In the genomic region with DNA sequence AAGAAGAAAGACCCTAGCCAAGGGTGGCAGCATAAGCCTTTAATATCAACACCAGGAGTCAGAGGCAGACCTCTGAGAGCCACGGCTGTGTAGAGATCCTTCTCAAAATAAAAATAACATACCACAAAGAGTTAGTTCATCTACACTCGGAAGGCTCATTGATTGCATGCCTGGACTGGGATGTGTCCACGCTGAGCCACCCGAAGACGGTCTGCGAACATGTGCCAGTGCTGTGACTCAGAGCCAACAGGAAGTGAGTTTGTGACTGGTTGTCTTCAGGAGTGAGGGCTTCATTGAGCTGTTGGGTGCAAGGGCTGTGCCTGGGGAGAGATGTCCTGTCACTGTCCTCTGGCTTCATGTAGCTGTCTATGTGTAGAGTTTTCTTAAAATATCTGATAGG, we compare ENCODE assay signal across 23 mouse cellular contexts.
A peak's percentile ranks its signal among the peaks of the same experiment; 100 is the strongest.
DNase-seq lines count a peak whose midpoint lies in the region; ATAC-seq lines count a peak whose summit lies in the region.
"Had no signal": no experiment of that assay in that cellular context is flagged by ENCODE, and none has a peak within 500 bp of the region (broad histone marks: within the 10 kb centered on the region; RNA-seq: fewer than 3 reads in every experiment).

No protein-coding gene starts in this region.

- H3K27ac ChIP-seq in forebrain, embryonic 16.5 days (ENCODE audit: low read length) = no peak overlapping the region
- H3K27ac ChIP-seq: embryonic facial prominence, embryonic 12.5 days; heart, embryonic 10.5 days; hindbrain, embryonic 12.5 days had no signal

- H3K4me1 ChIP-seq in forebrain, embryonic 16.5 days (replicated peaks; ENCODE audit: control insufficient read depth, insufficient read depth, low read length) = no peaks in the 10 kb centered on the region
- H3K4me1 ChIP-seq: forebrain, embryonic 15.5 days; heart, embryonic 10.5 days; hindbrain, embryonic 12.5 days had no signal

- H3K4me3 ChIP-seq in forebrain, embryonic 16.5 days (replicated peaks; ENCODE audit: low read length) = no peak overlapping the region
- H3K4me3 ChIP-seq: embryonic facial prominence, embryonic 12.5 days; forebrain, embryonic 15.5 days; heart, embryonic 10.5 days; hindbrain, embryonic 12.5 days had no signal

- H3K9me3 ChIP-seq in forebrain, embryonic 16.5 days (ENCODE audit: control insufficient read depth, low read length) = no peaks in the 10 kb centered on the region
- H3K9me3 ChIP-seq: embryonic facial prominence, embryonic 12.5 days; forebrain, embryonic 15.5 days; heart, embryonic 10.5 days; hindbrain, embryonic 12.5 days had no signal

- H3K4me2 ChIP-seq in forebrain, embryonic 16.5 days (ENCODE audit: low read length) = no peak overlapping the region
- H3K4me2 ChIP-seq: embryonic facial prominence, embryonic 12.5 days; forebrain, embryonic 15.5 days; hindbrain, embryonic 12.5 days had no signal

- H3K36me3 ChIP-seq in forebrain, embryonic 16.5 days (ENCODE audit: control insufficient read depth, insufficient read depth) = peaks cover 17% of the 10 kb centered on the region

- DNase-seq in 3134 (ENCODE audit: extremely low read depth, insufficient read length, low spot score) = peak; percentile 53
- DNase-seq in 416B (ENCODE audit: low read depth) = peak; percentile 66
- peak; percentile 32 for DNase-seq in MEL-GATA-1-ER (ENCODE audit: extremely low read depth, low read depth)
- DNase-seq in adrenal gland, postnatal 14 days = no peak
- no peak for DNase-seq in right cerebral cortex, postnatal 25 days
- DNase-seq: adrenal gland, adult 2 months; adrenal gland, postnatal 36 days; cerebellum, adult 11 months; cerebellum, adult 8-10 months; cerebellum, postnatal 14 days; gastrocnemius, postnatal 10 days; heart, postnatal 10 days; heart, postnatal 4 days had no signal

- H3K27me3 ChIP-seq in forebrain, embryonic 16.5 days (replicated peaks; ENCODE audit: control insufficient read depth, insufficient read depth, low read length) = no peaks in the 10 kb centered on the region
- H3K27me3 ChIP-seq: CH12.LX; embryonic facial prominence, embryonic 12.5 days; forebrain, embryonic 15.5 days; hindbrain, embryonic 12.5 days had no signal

- 0 out of 2 replicates have a peak, but pooled peaks have one; percentile 30 for ATAC-seq in granulocyte monocyte progenitor cell, adult 5-6 weeks (replicated peaks; ENCODE audit: poor library complexity, severe bottlenecking)
- no peak for ATAC-seq in forebrain, embryonic 16.5 days
- ATAC-seq: forebrain, embryonic 15.5 days; hindbrain, embryonic 16.5 days; inflammation-experienced regulatory T-cells, adult 6 months; intestine, postnatal 0 days had no signal

- no peak overlapping the region for H3K9ac ChIP-seq in forebrain, embryonic 16.5 days (replicated peaks; ENCODE audit: low read depth, low read length)
- H3K9ac ChIP-seq: embryonic facial prominence, embryonic 12.5 days; forebrain, embryonic 15.5 days; hindbrain, embryonic 12.5 days had no signal

- WGBS in forebrain, embryonic 16.5 days = 92% methylated on average over 6 of the region's 6 CpGs

Comparison
In these comparisons a context has a peak if more than half of its experiments do, and no peak if none do; other contexts are left out.
1. DNase-seq: peak in 3134 (single experiment), 416B (single experiment) and MEL-GATA-1-ER (single experiment); none in adrenal gland, postnatal 14 days (single experiment) and right cerebral cortex, postnatal 25 days (single experiment).